Mouse (Mus musculus) hindbrain, postnatal 0 days (tissue): ENCODE results near the gene Fam3a. TPM values are rescaled to one million over a fixed set of nuclear protein-coding genes. Genes with fewer than 3 reads are reported as not detected.
A peak's percentile ranks its signal among the peaks of the same experiment; 100 is the strongest.

Source experiments
- ATAC-seq: fragments of 200-750 bp; cut with Nextera tagmentation; 2 replicates; pipeline ENCODE4 v1.8.0; 2017; ENCODE audit warnings: mild to moderate bottlenecking, moderate TSS enrichment, moderate library complexity
- DNase-seq: peaks from one replicate; pipeline ENCODE4 v3.0.0-alpha.2; 2015; ENCODE audit warnings: low spot score
- H3K27ac ChIP-seq: fragments of 300-500 bp; sonication (generic); 2 replicates; pipeline ENCODE4 v1.5.1; 2014; ENCODE audit warnings: mild to moderate bottlenecking
- H3K27me3 ChIP-seq: fragments of 300-500 bp; sonication (generic); 2 replicates; pipeline ENCODE4 v1.6.1; 2014; ENCODE audit warnings: low read length, mixed read lengths; ENCODE audit not compliant: insufficient read depth
- H3K36me3 ChIP-seq: fragments of 300-500 bp; sonication (generic); 2 replicates; pipeline ENCODE4 v1.6.1; 2014; ENCODE audit warnings: low read length, mixed read lengths; ENCODE audit not compliant: insufficient read depth
- H3K4me1 ChIP-seq: fragments of 300-500 bp; sonication (generic); 2 replicates; pipeline ENCODE4 v1.6.1; 2014; ENCODE audit warnings: antibody characterized with exemption, low read length, mixed read lengths; ENCODE audit not compliant: insufficient read depth
- H3K4me2 ChIP-seq: fragments of 300-500 bp; sonication (generic); 2 replicates; pipeline ENCODE4 v1.6.1; 2014; ENCODE audit warnings: low read depth, mild to moderate bottlenecking, low read length, moderate library complexity, mixed read lengths
- H3K4me3 ChIP-seq: fragments of 300-500 bp; sonication (generic); 2 replicates; pipeline ENCODE4 v1.5.1; 2014; ENCODE audit warnings: low read length
- H3K9ac ChIP-seq: fragments of 300-500 bp; sonication (generic); replicated peaks from 2 replicates; pipeline ENCODE4 v1.6.1; 2014; ENCODE audit warnings: mild to moderate bottlenecking, low read length, moderate library complexity, mixed read lengths
- H3K9me3 ChIP-seq: fragments of 300-500 bp; sonication (generic); 2 replicates; pipeline ENCODE4 v1.6.1; 2016; ENCODE audit warnings: low read length, mixed read lengths
- CTCF ChIP-seq: IDR thresholded peaks from 2 replicates; pipeline ENCODE4 v1.5.1; 2016; ENCODE audit warnings: antibody characterized with exemption, control low read depth, low read depth
- WGBS: fragments of 180-500 bp; shearing (Covaris S2); extraction: QIAGEN DNeasy Blood & Tissue Kit; methylation state at CpG from one replicate; pipeline ENCODE4 v1.1.7; 2014; 5-methylcytosine and 5-hydroxymethylcytosine counted together
- polyA plus RNA-seq: library from polyadenylated mRNA; unstranded; fragments of >200 nt; fragmentation: Nextera tagmentation; extraction: Ambion mirVana; gene quantifications from 2 replicates; pipeline ENCODE4 v1.2.1, GENCODE M21; 2015
- total RNA-seq: library from RNA; depleted of rRNA; stranded (reverse); fragments of >200 nt; gene quantifications from 2 replicates; pipeline ENCODE4 v1.2.3, GENCODE M21; 2014; rRNA removed

Fam3a gene
- total and polyA plus RNA-seq, 2 experiments from 2014 or later = 31.1 to 39.9 TPM

DNA sequence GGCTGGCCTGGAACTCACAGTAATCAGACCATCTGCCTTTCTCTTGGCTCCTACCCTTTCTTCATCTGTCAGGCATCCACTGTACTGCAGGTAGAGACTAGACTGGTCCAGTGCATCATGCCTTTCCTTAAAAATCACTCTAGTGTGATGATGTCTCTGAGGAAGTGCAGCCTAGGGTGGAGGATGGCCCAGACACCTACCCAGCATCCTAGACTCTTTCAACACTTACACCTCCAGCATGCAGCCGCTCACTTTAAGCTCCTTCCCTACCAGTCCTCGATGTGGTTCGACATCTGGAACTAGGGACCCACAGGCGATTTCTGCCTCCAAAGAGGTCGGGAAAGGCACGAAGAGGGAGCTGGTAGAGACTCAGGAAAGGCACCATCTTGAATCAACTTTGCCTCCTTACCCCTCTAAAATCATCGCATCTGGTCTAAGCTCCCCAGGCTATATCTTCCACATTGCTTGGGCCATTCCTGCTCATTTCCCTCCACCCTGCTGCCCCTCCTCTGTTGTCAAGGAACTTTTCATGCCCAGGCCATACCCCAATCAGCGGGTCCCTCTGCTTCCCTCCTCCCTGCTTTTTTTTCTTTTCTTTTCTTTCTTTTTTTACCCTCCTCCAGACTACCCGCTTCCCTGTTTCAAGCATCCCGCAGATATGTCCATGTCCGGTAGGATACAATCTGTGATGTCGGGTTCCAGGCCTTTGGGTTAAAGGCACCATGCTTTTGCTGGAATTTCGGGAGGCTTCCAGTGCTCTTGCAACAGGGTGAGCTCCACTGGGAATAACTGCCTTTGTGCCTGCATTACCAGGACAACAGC is 40.2 kb downstream of the Fam3a start:
- H3K4me1 ChIP-seq = no peaks in the 10 kb centered on the region
- H3K27ac ChIP-seq = peak overlapping the region; percentile 70
- DNase-seq = no peak
- no peaks in the 10 kb centered on the region for H3K36me3 ChIP-seq
- H3K9ac ChIP-seq = peak overlapping the region; percentile 48
- TF ChIP-seq CTCF = no peak
- ATAC-seq = peak; percentile 74; the same call in 1 of the 2 replicates
- H3K4me2 ChIP-seq = peak overlapping the region; percentile 62
- peak overlapping the region; percentile 37 for H3K4me3 ChIP-seq
- H3K27me3 ChIP-seq = no peaks in the 10 kb centered on the region
- 30% methylated on average over 13 of the region's 13 CpGs for WGBS
- no peaks in the 10 kb centered on the region for H3K9me3 ChIP-seq

Other genes with a start within 250 kb of the Fam3a start
- not detected in 2 replicates for gene Tex28, start 225.4 kb downstream of the Fam3a start, total RNA-seq
- not detected in 2 replicates for gene Tex28, start 225.4 kb downstream of the Fam3a start, polyA plus RNA-seq
- not detected in 2 replicates for gene Tktl1, start 216.0 kb downstream of the Fam3a start, total RNA-seq
- 0.06 and 0.09 TPM in 2 replicates for gene Tktl1, start 216.0 kb downstream of the Fam3a start, polyA plus RNA-seq
- 276 and 324 TPM in 2 replicates for gene Flna, start 143.5 kb downstream of the Fam3a start, total RNA-seq
- gene Flna, start 143.5 kb downstream of the Fam3a start, polyA plus RNA-seq = 57.2 and 58.6 TPM in 2 replicates
- 55.4 and 66.3 TPM in 2 replicates for gene Emd, start 138.6 kb downstream of the Fam3a start, total RNA-seq
- gene Emd, start 138.6 kb downstream of the Fam3a start, polyA plus RNA-seq = 15.6 and 18.2 TPM in 2 replicates
- gene Rpl10, start 122.5 kb downstream of the Fam3a start, total RNA-seq = 1,531 and 1,618 TPM in 2 replicates
- gene Rpl10, start 122.5 kb downstream of the Fam3a start, polyA plus RNA-seq = 375 and 384 TPM in 2 replicates
- 51.5 and 81.2 TPM in 2 replicates for gene Taz, start 111.4 kb downstream of the Fam3a start, total RNA-seq
- gene Taz, start 111.4 kb downstream of the Fam3a start, polyA plus RNA-seq = 66.0 and 79.0 TPM in 2 replicates
- 3.5 and 3.6 TPM in 2 replicates for gene Dnase1l1, start 110.9 kb downstream of the Fam3a start, total RNA-seq
- gene Dnase1l1, start 110.9 kb downstream of the Fam3a start, polyA plus RNA-seq = 4.1 and 4.3 TPM in 2 replicates
- gene Atp6ap1, start 96.2 kb downstream of the Fam3a start, total RNA-seq = 295 and 308 TPM in 2 replicates
- gene Atp6ap1, start 96.2 kb downstream of the Fam3a start, polyA plus RNA-seq = 301 and 317 TPM in 2 replicates
- gene Gdi1, start 88.3 kb downstream of the Fam3a start, total RNA-seq = 365 and 429 TPM in 2 replicates
- 795 and 814 TPM in 2 replicates for gene Gdi1, start 88.3 kb downstream of the Fam3a start, polyA plus RNA-seq
- 6.4 and 9.7 TPM in 2 replicates for gene Fam50a, start 80.2 kb downstream of the Fam3a start, total RNA-seq
- gene Fam50a, start 80.2 kb downstream of the Fam3a start, polyA plus RNA-seq = 57.0 and 58.4 TPM in 2 replicates
- 124 and 149 TPM in 2 replicates for gene Plxna3, start 64.2 kb downstream of the Fam3a start, total RNA-seq
- 17.9 and 20.1 TPM in 2 replicates for gene Plxna3, start 64.2 kb downstream of the Fam3a start, polyA plus RNA-seq
- 34.2 and 56.9 TPM in 2 replicates for gene Lage3, start 39.7 kb downstream of the Fam3a start, total RNA-seq
- 76.4 and 78.1 TPM in 2 replicates for gene Lage3, start 39.7 kb downstream of the Fam3a start, polyA plus RNA-seq
- 45.5 and 51.8 TPM in 2 replicates for gene Ubl4a, start 20.1 kb downstream of the Fam3a start, total RNA-seq
- 70.7 and 71.8 TPM in 2 replicates for gene Ubl4a, start 20.1 kb downstream of the Fam3a start, polyA plus RNA-seq
- gene Slc10a3, start 19.9 kb downstream of the Fam3a start, total RNA-seq = 4.5 and 5.9 TPM in 2 replicates
- 5.6 and 6.3 TPM in 2 replicates for gene Slc10a3, start 19.9 kb downstream of the Fam3a start, polyA plus RNA-seq
- gene Ikbkg, start within 50 bp of the Fam3a start, total RNA-seq = 23.8 and 25.4 TPM in 2 replicates
- 12.1 and 13.8 TPM in 2 replicates for gene Ikbkg, start within 50 bp of the Fam3a start, polyA plus RNA-seq
- gene G6pdx, start 35.9 kb upstream of the Fam3a start, total RNA-seq = 49.5 and 50.3 TPM in 2 replicates
- 39.1 and 42.6 TPM in 2 replicates for gene G6pdx, start 35.9 kb upstream of the Fam3a start, polyA plus RNA-seq
- gene Gm6880, start 88.1 kb upstream of the Fam3a start, total RNA-seq = not detected in 2 replicates
- 0.33 TPM in 1 of 2 replicates, not detected in the other for gene Gm6880, start 88.1 kb upstream of the Fam3a start, polyA plus RNA-seq
- gene Olfr1326-ps1, start 181.6 kb upstream of the Fam3a start, total RNA-seq = not detected in 2 replicates
- gene Olfr1326-ps1, start 181.6 kb upstream of the Fam3a start, polyA plus RNA-seq = not detected in 2 replicates
- not detected in 2 replicates for gene Olfr1325, start 199.4 kb upstream of the Fam3a start, total RNA-seq
- not detected in 2 replicates for gene Olfr1325, start 199.4 kb upstream of the Fam3a start, polyA plus RNA-seq